Mouse (Mus musculus) bone marrow, adult 2 months (tissue): ENCODE measurements at regions not wholly inside any gene's neighbourhood (a gene's known extent, or its start where the extent isn't known, plus 50 kb on each side); places are given as distances from the start of the nearest gene placed in this dataset.

ENCODE experiments used
- CTCF ChIP-seq: fragments of 200-500 bp; IDR thresholded peaks from 2 replicates; pipeline ENCODE4 v1.5.1; 2011; ENCODE audit warnings: low read length, control low read depth; ENCODE audit not compliant: control insufficient read depth, insufficient read depth
- POLR2A ChIP-seq: fragments of 200-500 bp; IDR thresholded peaks from 2 replicates; pipeline ENCODE4 v1.6.1; 2011; ENCODE audit warnings: low read depth, mild to moderate bottlenecking, control low read depth, low read length, borderline replicate concordance; ENCODE audit not compliant: control insufficient read depth

- TF ChIP-seq CTCF (no peak), POLR2A (no peak)
Measured at GRCm38 (mm10) chr15:67332521-67332920, 831.8 kb upstream of the Lrrc6 start.
